Mouse (Mus musculus) testis, adult 2 months (tissue): Measurements from ENCODE around the gene Mdm2. TPM values are rescaled to one million over a fixed set of nuclear protein-coding genes. Genes with fewer than 3 reads are reported as not detected.

Source experiments
- H3K27ac ChIP-seq: fragments of 200-500 bp; 2 replicates; pipeline ENCODE4 v1.5.1; 2012; ENCODE audit warnings: low read depth, low read length; ENCODE audit not compliant: control insufficient read depth, insufficient read depth
- H3K27me3 ChIP-seq: fragments of 200-500 bp; 2 replicates; pipeline ENCODE4 v1.6.1; 2012; ENCODE audit warnings: mild to moderate bottlenecking, low read length, moderate library complexity; ENCODE audit not compliant: control insufficient read depth, insufficient read depth
- H3K36me3 ChIP-seq: fragments of 200-500 bp; 2 replicates; pipeline ENCODE4 v1.6.1; 2012; ENCODE audit warnings: mild to moderate bottlenecking, low read length; ENCODE audit not compliant: control insufficient read depth, insufficient read depth
- H3K4me1 ChIP-seq: fragments of 200-500 bp; 2 replicates; pipeline ENCODE4 v1.6.1; 2012; ENCODE audit warnings: low read length; ENCODE audit not compliant: control insufficient read depth, insufficient read depth
- H3K4me3 ChIP-seq: fragments of 200-500 bp; 2 replicates; pipeline ENCODE4 v1.5.1; 2012; ENCODE audit warnings: low read depth, mild to moderate bottlenecking, low read length, moderate library complexity, mixed read lengths; ENCODE audit not compliant: control insufficient read depth
- CTCF ChIP-seq: fragments of 200-500 bp; IDR thresholded peaks from 2 replicates; pipeline ENCODE4 v1.5.1; 2012; ENCODE audit warnings: low read depth, mild to moderate bottlenecking, inconsistent platforms, low read length, moderate library complexity; ENCODE audit not compliant: control insufficient read depth, insufficient read depth, insufficient replicate concordance
- POLR2A ChIP-seq: fragments of 200-500 bp; IDR thresholded peaks from 2 replicates; pipeline ENCODE4 v1.6.1; 2012; ENCODE audit warnings: low read depth, mild to moderate bottlenecking, inconsistent platforms, low read length, moderate library complexity; ENCODE audit not compliant: control insufficient read depth
- polyA plus RNA-seq: library from polyadenylated mRNA; depleted of rRNA; stranded (reverse); fragments of >200 nt; gene quantifications from 2 replicates; pipeline ENCODE4 v1.2.3, GENCODE M21; 2012

Mdm2 gene
- polyA plus RNA-seq, 1 experiment, result 99.3 TPM

- Histone ChIP-seq H3K4me1 (peaks cover 3% of the 10 kb centered on the region; the same call in 1 of the 2 replicates), H3K27me3 (no peaks in the 10 kb centered on the region), H3K4me3 (peak overlapping the region; percentile 100), H3K36me3 (no peaks in the 10 kb centered on the region; the same call in 1 of the 2 replicates), H3K27ac (peak overlapping the region; percentile 61)
- TF ChIP-seq CTCF (no peak), POLR2A (no peak)
These were observed 1.7 kb upstream of the Mdm2 start for GRCm38 (mm10) chr10:117712191-117712754.

GRCm38 (mm10) chr10:117711408-117711807 is 850 bp upstream of the Mdm2 start:
- Histone ChIP-seq H3K4me3 (peak overlapping the region; percentile 100), H3K36me3 (peaks cover 2% of the 10 kb centered on the region), H3K27ac (peak overlapping the region; percentile 94), H3K27me3 (no peaks in the 10 kb centered on the region), H3K4me1 (peaks cover 7% of the 10 kb centered on the region)
- no peak for TF ChIP-seq CTCF
- no peak for TF ChIP-seq POLR2A

GRCm38 (mm10) chr10:117709930-117710603 is 491 bp downstream of the Mdm2 start:
- TF ChIP-seq POLR2A (no peak; the same call in 1 of the 2 replicates), CTCF (no peak)
- peak overlapping the region; percentile 100 for H3K27ac ChIP-seq
- H3K4me3 ChIP-seq, result peak overlapping the region; percentile 100
- no peaks in the 10 kb centered on the region for H3K27me3 ChIP-seq
- peaks cover 7% of the 10 kb centered on the region for H3K4me1 ChIP-seq
- H3K36me3 ChIP-seq, result peaks cover 3% of the 10 kb centered on the region

- H3K4me1 ChIP-seq, result peaks cover 7% of the 10 kb centered on the region
- no peaks in the 10 kb centered on the region for H3K27me3 ChIP-seq
- H3K36me3 ChIP-seq, result peaks cover 3% of the 10 kb centered on the region
- peak overlapping the region; percentile 100 for H3K4me3 ChIP-seq
- peak overlapping the region; percentile 91 for H3K27ac ChIP-seq
- TF ChIP-seq CTCF, result no peak
- TF ChIP-seq POLR2A, result no peak
These were observed 1.2 kb downstream of the Mdm2 start for GRCm38 (mm10) chr10:117709326-117709830.

- Histone ChIP-seq H3K36me3 (peaks cover 3% of the 10 kb centered on the region), H3K27me3 (no peaks in the 10 kb centered on the region), H3K4me1 (peaks cover 7% of the 10 kb centered on the region), H3K27ac (no peak overlapping the region), H3K4me3 (peak overlapping the region; percentile 66)
- TF ChIP-seq POLR2A (no peak), CTCF (no peak)
These were observed 1.7 kb downstream of the Mdm2 start for GRCm38 (mm10) chr10:117708856-117709255.

- Histone ChIP-seq H3K4me1 (peaks cover 7% of the 10 kb centered on the region), H3K36me3 (peaks cover 3% of the 10 kb centered on the region), H3K4me3 (no peak overlapping the region), H3K27me3 (no peaks in the 10 kb centered on the region), H3K27ac (no peak overlapping the region)
- TF ChIP-seq POLR2A, result no peak
- TF ChIP-seq CTCF, result no peak
These were observed 2.2 kb downstream of the Mdm2 start for GRCm38 (mm10) chr10:117708376-117708775.

- no peak for TF ChIP-seq CTCF
- TF ChIP-seq POLR2A, result no peak
- Histone ChIP-seq H3K36me3 (peaks cover 3% of the 10 kb centered on the region), H3K27me3 (no peaks in the 10 kb centered on the region)
These were observed 3.3 kb downstream of the Mdm2 start for GRCm38 (mm10) chr10:117707114-117707838.

More at GRCm38 (mm10) chr10:117707114-117707838, 3.3 kb downstream of the Mdm2 start:
- no peak overlapping the region for H3K27ac ChIP-seq
- H3K4me3 ChIP-seq, result no peak overlapping the region
- peaks cover 7% of the 10 kb centered on the region for H3K4me1 ChIP-seq
